ENCODE assay signal across 10 mouse cellular contexts in genomic region chr15:98724441-98724840, GRCm38 (mm10). TPM values are rescaled to one million over a fixed set of nuclear protein-coding genes. Genes with fewer than 3 reads are reported as not detected.
DNase-seq lines count a peak whose midpoint lies in the region; ATAC-seq and TF ChIP-seq lines count a peak whose summit lies in the region.
"Had no signal": no experiment of that assay in that cellular context is flagged by ENCODE, and none has a peak within 500 bp of the region (broad histone marks: within the 10 kb centered on the region; RNA-seq: fewer than 3 reads in every experiment).

No protein-coding gene starts in this region.

- peaks cover 11% of the 10 kb centered on the region for H3K27me3 ChIP-seq in heart, embryonic 15.5 days
- peaks cover 9% of the 10 kb centered on the region; the same call in 1 of the 2 replicates for H3K27me3 ChIP-seq in neural tube, embryonic 12.5 days (replicated peaks)
- H3K27me3 ChIP-seq in intestine, postnatal 0 days (replicated peaks; ENCODE audit: control insufficient read depth, insufficient read depth, low read length): 0 out of 2 replicates have a peak, but pooled peaks cover 2% of the 10 kb centered on the region
- no peaks in the 10 kb centered on the region for H3K27me3 ChIP-seq in stomach, embryonic 16.5 days (ENCODE audit: control insufficient read depth, insufficient read depth, low read length)

- H3K4me2 ChIP-seq in heart, embryonic 15.5 days: 0 out of 2 replicates have a peak overlapping the region, but pooled peaks have one; percentile 19
- H3K4me2 ChIP-seq in neural tube, embryonic 12.5 days (replicated peaks): peak overlapping the region; percentile 23; the same call in 1 of the 2 replicates
- peak overlapping the region; percentile 30; the same call in 1 of the 2 replicates for H3K4me2 ChIP-seq in intestine, postnatal 0 days (replicated peaks; ENCODE audit: low read depth)
- peak overlapping the region; percentile 33 for H3K4me2 ChIP-seq in stomach, embryonic 16.5 days (ENCODE audit: low read depth, low read length)

- H3K27ac ChIP-seq in heart, embryonic 15.5 days: no peak overlapping the region
- H3K27ac ChIP-seq in neural tube, embryonic 12.5 days: no peak overlapping the region
- no peak overlapping the region for H3K27ac ChIP-seq in intestine, postnatal 0 days (ENCODE audit: low read depth, low read length)
- no peak overlapping the region for H3K27ac ChIP-seq in stomach, embryonic 16.5 days (ENCODE audit: low read length)
- H3K27ac ChIP-seq: liver, embryonic 14.5 days had no signal

- TF ChIP-seq CTCF in intestine, postnatal 0 days (IDR thresholded peaks at IDR 0.05; ENCODE audit: low read depth): no peak

- no peaks in the 10 kb centered on the region for H3K36me3 ChIP-seq in heart, embryonic 15.5 days
- H3K36me3 ChIP-seq in neural tube, embryonic 12.5 days: no peaks in the 10 kb centered on the region
- H3K36me3 ChIP-seq in intestine, postnatal 0 days (ENCODE audit: control insufficient read depth, insufficient read depth): no peaks in the 10 kb centered on the region
- H3K36me3 ChIP-seq in stomach, embryonic 16.5 days (ENCODE audit: control insufficient read depth, insufficient read depth, low read length): no peaks in the 10 kb centered on the region

- H3K4me1 ChIP-seq in heart, embryonic 15.5 days (replicated peaks): peaks cover 22% of the 10 kb centered on the region
- peaks cover 19% of the 10 kb centered on the region for H3K4me1 ChIP-seq in neural tube, embryonic 12.5 days
- no peaks in the 10 kb centered on the region; the same call in 1 of the 2 replicates for H3K4me1 ChIP-seq in intestine, postnatal 0 days (replicated peaks; ENCODE audit: control insufficient read depth, insufficient read depth, low read length)
- H3K4me1 ChIP-seq in stomach, embryonic 16.5 days (ENCODE audit: control insufficient read depth, insufficient read depth, low read length): peaks cover 20% of the 10 kb centered on the region; the same call in 1 of the 2 replicates

- H3K9me3 ChIP-seq in heart, embryonic 15.5 days (replicated peaks): no peaks in the 10 kb centered on the region
- H3K9me3 ChIP-seq in neural tube, embryonic 12.5 days: no peaks in the 10 kb centered on the region
- H3K9me3 ChIP-seq in intestine, postnatal 0 days (ENCODE audit: control insufficient read depth): no peaks in the 10 kb centered on the region
- H3K9me3 ChIP-seq in stomach, embryonic 16.5 days (replicated peaks; ENCODE audit: control insufficient read depth, low read length): no peaks in the 10 kb centered on the region

- no peak for ATAC-seq in heart, embryonic 15.5 days (replicated peaks; ENCODE audit: insufficient number of reproducible peaks, insufficient read depth, low FRiP score, low read depth)
- no peak for ATAC-seq in neural tube, embryonic 12.5 days (ENCODE audit: low FRiP score, low read depth)
- no peak for ATAC-seq in intestine, postnatal 0 days
- no peak for ATAC-seq in stomach, embryonic 16.5 days (ENCODE audit: insufficient read depth, low FRiP score)
- no peak for ATAC-seq in cerebellum, adult (ENCODE audit: insufficient number of reproducible peaks, low FRiP score, low TSS enrichment)

- no peak overlapping the region for H3K9ac ChIP-seq in heart, embryonic 15.5 days
- H3K9ac ChIP-seq in neural tube, embryonic 12.5 days: no peak overlapping the region
- H3K9ac ChIP-seq in intestine, postnatal 0 days (ENCODE audit: low read depth, low read length): no peak overlapping the region
- H3K9ac ChIP-seq in stomach, embryonic 16.5 days (ENCODE audit: low read length): no peak overlapping the region
- H3K9ac ChIP-seq: liver, embryonic 14.5 days had no signal

- H3K4me3 ChIP-seq in heart, embryonic 15.5 days: no peak overlapping the region
- no peak overlapping the region for H3K4me3 ChIP-seq in neural tube, embryonic 12.5 days
- no peak overlapping the region for H3K4me3 ChIP-seq in intestine, postnatal 0 days (ENCODE audit: low read depth, low read length)
- no peak overlapping the region for H3K4me3 ChIP-seq in stomach, embryonic 16.5 days (replicated peaks; ENCODE audit: low read length)

- WGBS in heart, embryonic 15.5 days: 36% methylated on average over 19 of the region's 19 CpGs
- WGBS in neural tube, embryonic 12.5 days: 30% methylated on average over 19 of the region's 19 CpGs
- 33% methylated on average over 19 of the region's 19 CpGs for WGBS in intestine, postnatal 0 days
- 32% methylated on average over 19 of the region's 19 CpGs for WGBS in stomach, embryonic 16.5 days

- DNase-seq in heart, postnatal 10 days: no peak
- no peak for DNase-seq in neural tube, embryonic 10.5 days (ENCODE audit: extremely low spot score, low spot score)
- DNase-seq in left cerebral cortex, postnatal 36 days (ENCODE audit: low spot score in 2 of 2): no peak
- DNase-seq: heart, adult 18-20 months had no signal

- intact Hi-C loops in heart, postnatal 10 days (cut with DNase I): no loop called here
- intact Hi-C loops in left cerebral cortex, postnatal 36 days (cut with DNase I): no loop called here

RNA-seq across cellular contexts. Expression of gene Fkbp11, which starts 3.6 kb away (rescaled TPM):
- 20.9 and 26.6 TPM in 2 replicates for polyA plus RNA-seq in heart, embryonic 15.5 days (2015; fragmentation: Nextera tagmentation; extraction: Ambion mirVana)
- total RNA-seq in heart, postnatal 10 days (2021): 10 to 100 TPM in 1 of 2 experiments, 1 to 10 TPM in 1; 8.1 to 10.2 TPM
- 7.7 and 8.9 TPM in 2 replicates for polyA plus RNA-seq in neural tube, embryonic 12.5 days (2016; fragmentation: Nextera tagmentation; extraction: Ambion mirVana)
- 30.9 and 32.4 TPM in 2 replicates for polyA plus RNA-seq in intestine, postnatal 0 days (2015; fragmentation: Nextera tagmentation; extraction: Ambion mirVana)
- polyA plus RNA-seq in stomach, embryonic 16.5 days (2015; fragmentation: Nextera tagmentation; extraction: Ambion mirVana): 130 TPM in 2 replicates
- 1 to 10 TPM; 1.5 to 2.1 TPM for total RNA-seq in left cerebral cortex, postnatal 36 days (2021)

RNA-seq across cellular contexts. Expression of gene Ccdc65, which starts 16.4 kb away (rescaled TPM):
- polyA plus RNA-seq in heart, embryonic 15.5 days (2015; fragmentation: Nextera tagmentation; extraction: Ambion mirVana): 0.87 and 1.0 TPM in 2 replicates
- total RNA-seq in heart, postnatal 10 days (2021): under 1 TPM; 0.12 to 0.41 TPM
- polyA plus RNA-seq in neural tube, embryonic 12.5 days (2016; fragmentation: Nextera tagmentation; extraction: Ambion mirVana): 2.1 and 2.3 TPM in 2 replicates
- 0.27 and 0.38 TPM in 2 replicates for polyA plus RNA-seq in intestine, postnatal 0 days (2015; fragmentation: Nextera tagmentation; extraction: Ambion mirVana)
- 1.5 and 1.7 TPM in 2 replicates for polyA plus RNA-seq in stomach, embryonic 16.5 days (2015; fragmentation: Nextera tagmentation; extraction: Ambion mirVana)
- 10 to 100 TPM; 12.5 to 14.4 TPM for total RNA-seq in left cerebral cortex, postnatal 36 days (2021)

RNA-seq across cellular contexts. Expression of gene Arf3, which starts 38.6 kb away (rescaled TPM):
- polyA plus RNA-seq in heart, embryonic 15.5 days (2015; fragmentation: Nextera tagmentation; extraction: Ambion mirVana): 29.5 and 41.5 TPM in 2 replicates
- total RNA-seq in heart, postnatal 10 days (2021): 10 to 100 TPM; 36.3 to 40.1 TPM
- polyA plus RNA-seq in neural tube, embryonic 12.5 days (2016; fragmentation: Nextera tagmentation; extraction: Ambion mirVana): 69.7 and 77.4 TPM in 2 replicates
- 31.8 and 35.3 TPM in 2 replicates for polyA plus RNA-seq in intestine, postnatal 0 days (2015; fragmentation: Nextera tagmentation; extraction: Ambion mirVana)
- 38.0 and 38.9 TPM in 2 replicates for polyA plus RNA-seq in stomach, embryonic 16.5 days (2015; fragmentation: Nextera tagmentation; extraction: Ambion mirVana)
- total RNA-seq in left cerebral cortex, postnatal 36 days (2021): 100 to 1,000 TPM; 721 to 734 TPM

RNA-seq across cellular contexts. Expression of gene Rnd1, which starts 47.2 kb away (rescaled TPM):
- 1.1 and 1.2 TPM in 2 replicates for polyA plus RNA-seq in heart, embryonic 15.5 days (2015; fragmentation: Nextera tagmentation; extraction: Ambion mirVana)
- 1 to 10 TPM in 1 of 2 experiments, under 1 TPM in 1; 0.84 to 1.9 TPM for total RNA-seq in heart, postnatal 10 days (2021)
- polyA plus RNA-seq in neural tube, embryonic 12.5 days (2016; fragmentation: Nextera tagmentation; extraction: Ambion mirVana): 7.8 and 9.7 TPM in 2 replicates
- polyA plus RNA-seq in intestine, postnatal 0 days (2015; fragmentation: Nextera tagmentation; extraction: Ambion mirVana): 1.1 and 1.4 TPM in 2 replicates
- polyA plus RNA-seq in stomach, embryonic 16.5 days (2015; fragmentation: Nextera tagmentation; extraction: Ambion mirVana): 0.91 and 0.99 TPM in 2 replicates
- total RNA-seq in left cerebral cortex, postnatal 36 days (2021): 10 to 100 TPM; 29.4 to 32.6 TPM

RNA-seq across cellular contexts. Expression of gene Wnt10b, which starts 53.5 kb away (rescaled TPM):
- polyA plus RNA-seq in heart, embryonic 15.5 days (2015; fragmentation: Nextera tagmentation; extraction: Ambion mirVana): 0.46 TPM in 1 of 2 replicates, not detected in the other
- under 1 TPM; 0.43 to 0.67 TPM for total RNA-seq in heart, postnatal 10 days (2021)
- 0.26 and 0.53 TPM in 2 replicates for polyA plus RNA-seq in neural tube, embryonic 12.5 days (2016; fragmentation: Nextera tagmentation; extraction: Ambion mirVana)
- 0.08 TPM in 1 of 2 replicates, not detected in the other for polyA plus RNA-seq in intestine, postnatal 0 days (2015; fragmentation: Nextera tagmentation; extraction: Ambion mirVana)
- polyA plus RNA-seq in stomach, embryonic 16.5 days (2015; fragmentation: Nextera tagmentation; extraction: Ambion mirVana): 0.14 TPM in 1 of 2 replicates, not detected in the other
- total RNA-seq in left cerebral cortex, postnatal 36 days (2021): 1 to 10 TPM in 1 of 2 experiments, under 1 TPM in 1; 0.59 to 1.1 TPM
